Mouse (Mus musculus) cerebellum, postnatal 4 days (tissue): ENCODE data around the gene 2310009B15Rik.
A peak's percentile ranks its signal among the peaks of the same experiment; 100 is the strongest.

Source experiments
- DNase-seq, 2 experiments: peaks; one replicate each; pipeline ENCODE4 v3.0.0; 2022; ENCODE audit warnings: low spot score in 2 of 2, mixed read lengths in 1 of 2

Gene 2310009B15Rik

DNA sequence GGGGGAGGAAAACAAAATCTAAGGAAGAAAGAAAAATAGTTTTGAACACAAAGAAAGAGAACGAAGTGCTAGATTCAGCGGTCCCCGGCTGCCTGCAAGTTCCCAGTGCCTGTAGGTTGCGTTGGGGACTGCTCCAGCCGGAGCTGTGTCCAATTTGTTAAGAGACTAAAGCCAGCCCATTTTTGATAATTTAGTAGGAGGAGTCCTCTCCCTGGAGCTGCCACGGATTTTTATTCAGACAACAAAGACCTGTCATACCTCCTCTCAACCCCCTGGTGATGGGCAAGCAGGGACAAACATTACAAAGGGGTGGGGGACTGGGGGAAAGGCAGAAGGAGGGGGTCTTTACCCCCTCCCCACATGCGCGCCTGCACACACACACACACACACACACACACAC, 14.3 kb downstream of the 2310009B15Rik start:
- DNase-seq = no peak

DNA sequence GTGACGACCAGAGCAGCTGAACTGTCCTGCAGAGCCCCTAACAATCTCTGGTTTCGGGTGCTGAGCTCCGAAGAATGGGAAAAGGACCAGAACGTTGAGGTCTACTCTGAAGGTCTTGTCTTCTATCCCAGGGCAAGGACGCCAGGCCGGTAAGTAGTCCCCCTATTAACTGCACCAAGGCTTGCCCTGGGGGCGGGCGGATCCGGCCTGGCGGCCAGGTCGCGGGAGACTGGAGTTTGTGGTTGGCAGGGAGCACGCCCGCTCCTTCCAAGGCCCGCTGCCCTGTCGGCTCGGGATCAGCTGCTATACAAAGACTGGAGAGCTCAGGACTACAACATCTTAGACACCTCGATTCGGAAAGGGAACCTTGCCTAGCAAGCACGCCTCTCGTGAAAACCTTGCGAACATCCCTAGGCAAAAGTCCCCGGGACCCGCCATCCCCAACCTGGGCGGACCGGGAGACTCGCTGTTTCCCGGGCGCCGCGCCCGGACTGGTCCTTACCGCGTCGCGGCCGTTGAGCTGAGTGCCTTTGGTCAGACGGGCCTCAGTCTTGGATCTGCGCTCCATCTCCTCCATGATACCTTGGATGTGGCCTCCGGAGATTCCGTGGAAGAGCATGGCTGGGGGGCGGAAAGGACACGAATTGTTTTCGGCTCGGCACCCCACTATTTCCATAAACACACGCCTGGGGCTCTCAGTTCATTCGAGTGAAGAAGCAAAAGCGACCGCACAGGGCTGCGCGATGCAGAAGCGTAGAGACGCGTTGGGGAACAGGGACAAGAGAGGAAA, 15.2 kb downstream of the 2310009B15Rik start:
- peak in 1 of 2 experiments; percentile 45 for DNase-seq

DNA sequence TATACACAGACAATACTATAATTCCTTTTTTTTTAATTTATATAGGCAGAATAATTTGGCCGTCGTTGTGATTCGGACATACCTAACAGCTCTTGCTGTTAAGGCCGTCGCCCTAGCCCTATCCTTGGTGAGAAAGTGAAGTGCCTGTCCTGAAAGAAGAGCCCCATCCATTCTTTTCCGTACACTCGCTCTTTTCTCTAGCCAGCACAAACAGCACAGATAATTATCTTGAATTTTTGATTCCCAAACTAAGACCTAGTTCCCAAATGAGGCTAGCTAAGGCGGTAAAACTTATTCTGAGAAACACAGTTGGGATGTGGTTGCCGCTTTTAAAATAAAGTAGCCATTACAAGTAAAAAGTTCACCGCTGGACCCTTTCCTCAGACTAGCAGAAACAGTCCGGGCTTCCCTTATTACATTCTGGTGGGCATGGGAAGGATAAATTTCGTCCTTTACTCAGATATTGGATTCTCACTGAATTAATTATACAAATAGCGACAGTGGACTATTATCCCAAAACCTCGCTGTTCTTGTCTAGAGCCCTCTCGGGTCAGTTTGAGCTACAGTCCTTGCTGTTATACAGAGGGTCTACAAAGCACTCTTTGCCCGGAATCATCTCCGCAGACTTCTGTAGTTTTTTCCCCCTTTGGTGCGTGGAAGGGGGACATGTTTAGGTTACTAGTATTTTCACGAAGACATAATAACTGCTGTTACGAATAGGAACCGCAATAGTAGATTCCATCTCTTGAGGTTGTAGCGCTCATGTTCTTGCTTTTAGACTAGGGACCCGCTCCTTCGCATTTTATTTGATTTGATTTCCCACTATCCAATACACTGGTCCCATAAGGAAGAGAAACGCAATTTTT, 16.0 kb downstream of the 2310009B15Rik start:
- no peak for DNase-seq

GRCm38 (mm10) chr1:138839809-138840430, 16.7 kb downstream of the 2310009B15Rik start:
- no peak for DNase-seq

- no peak for DNase-seq
These were observed 17.4 kb downstream of the 2310009B15Rik start for GRCm38 (mm10) chr1:138839291-138839690.

DNA sequence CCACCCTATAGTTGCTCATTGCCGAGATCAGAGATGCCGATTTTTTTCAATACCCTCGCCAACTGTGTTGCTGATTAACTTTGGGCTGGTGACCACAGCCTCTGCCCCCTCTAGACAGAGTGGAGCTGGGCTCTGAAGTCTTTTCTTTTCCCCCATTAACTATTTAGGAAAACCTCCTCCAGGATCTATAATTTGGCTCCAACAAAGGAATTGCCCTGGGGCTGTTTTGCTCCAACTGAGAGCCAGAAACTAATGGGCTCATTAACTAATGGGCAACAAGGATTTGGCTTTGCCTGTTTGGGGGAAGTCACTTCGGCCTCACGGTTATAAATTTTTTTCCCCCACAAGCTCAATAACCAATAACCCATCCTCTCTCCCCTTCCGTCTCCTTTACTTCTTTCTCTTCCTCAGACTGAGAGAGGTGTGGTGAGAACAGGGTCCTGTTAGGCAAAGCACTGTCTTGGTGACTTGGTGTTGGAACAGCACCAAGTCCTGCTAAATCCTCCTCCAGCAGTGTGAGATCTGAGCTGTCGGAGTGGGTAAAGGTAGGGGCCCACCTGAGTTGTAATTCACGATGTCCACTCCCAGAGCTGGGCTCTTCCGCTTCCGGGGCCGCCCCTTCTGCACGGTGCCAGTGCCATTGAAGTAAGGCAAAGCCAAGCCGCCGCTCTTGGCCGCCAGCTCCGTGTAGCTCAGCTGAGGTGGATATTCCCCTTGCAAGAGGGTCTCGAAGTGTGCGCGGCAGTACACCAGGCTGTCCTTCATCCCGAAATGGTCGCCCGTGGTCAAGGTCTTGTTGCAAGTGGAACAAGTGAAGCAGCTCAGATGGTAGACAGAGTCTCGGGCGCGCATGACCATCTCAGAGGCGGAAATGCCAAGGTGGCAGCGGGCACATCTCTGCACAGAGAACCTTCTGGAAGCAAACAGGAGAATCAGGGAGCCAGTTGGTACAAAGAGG, 18.6 kb downstream of the 2310009B15Rik start:
- no peak for DNase-seq

- no peak for DNase-seq
These were observed 21.2 kb downstream of the 2310009B15Rik start for GRCm38 (mm10) chr1:138835355-138835900.

GRCm38 (mm10) chr1:138831309-138831708, 25.3 kb downstream of the 2310009B15Rik start:
- no peak for DNase-seq

- no peak for DNase-seq
These were observed 29.8 kb downstream of the 2310009B15Rik start for GRCm38 (mm10) chr1:138826841-138827240.

GRCm38 (mm10) chr1:138822985-138823322, 33.7 kb downstream of the 2310009B15Rik start:
- no peak for DNase-seq

GRCm38 (mm10) chr1:138822255-138822984, 34.2 kb downstream of the 2310009B15Rik start:
- no peak for DNase-seq
